ENCODE assay signal across 18 mouse cellular contexts in the genomic region with DNA sequence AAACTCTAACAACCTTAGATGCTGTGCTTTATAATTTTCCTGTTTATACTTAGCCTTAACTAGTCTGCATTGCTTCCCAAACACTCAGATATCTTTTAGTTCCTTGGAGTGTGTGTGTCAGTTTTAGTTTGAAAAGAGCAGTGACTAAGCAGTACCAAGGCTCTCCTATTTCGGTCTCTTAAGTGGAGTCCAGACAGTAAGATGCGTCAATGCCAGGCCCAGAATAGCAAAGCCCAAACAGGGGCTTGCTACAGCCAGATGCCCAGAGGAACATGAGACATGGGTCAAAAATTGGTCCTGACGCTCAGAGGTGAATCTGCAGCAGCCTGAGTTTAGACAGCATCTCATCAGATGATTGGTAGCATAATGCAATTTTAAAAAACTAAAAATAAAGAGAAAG. TPM values are rescaled to one million over a fixed set of nuclear protein-coding genes. Genes with fewer than 3 reads are reported as not detected.
DNase-seq lines count a peak whose midpoint lies in the region; ATAC-seq lines count a peak whose summit lies in the region.
"Had no signal": no experiment of that assay in that cellular context is flagged by ENCODE, and none has a peak within 500 bp of the region (broad histone marks: within the 10 kb centered on the region; RNA-seq: fewer than 3 reads in every experiment).

No protein-coding gene starts in this region.

- no peak overlapping the region for H3K4me2 ChIP-seq in heart, embryonic 12.5 days
- H3K4me2 ChIP-seq: embryonic facial prominence, embryonic 12.5 days; lung, embryonic 15.5 days; midbrain, embryonic 11.5 days had no signal

- no peaks in the 10 kb centered on the region for H3K9me3 ChIP-seq in heart, embryonic 12.5 days (replicated peaks)
- H3K9me3 ChIP-seq: embryonic facial prominence, embryonic 12.5 days; hindbrain, embryonic 10.5 days; lung, embryonic 15.5 days had no signal

- intact Hi-C loops in heart, postnatal 25 days (cut with DNase I), result loop anchor here (5.0 kb wide), 1 partner anchor 480 kb away; the partner anchor contains the start of gene Ccdc110

- DNase-seq in heart, adult 18-20 months, result peak; percentile 35 to 74
- peak; percentile 45 to 61 for DNase-seq in gastrocnemius, adult 8-10 months (ENCODE audit: low spot score in 2 of 2)
- DNase-seq in heart, adult 8-10 months (ENCODE audit: low spot score), result peak; percentile 44
- DNase-seq in heart, postnatal 25 days (ENCODE audit: low spot score), result peak; percentile 5
- no peak for DNase-seq in thymus, postnatal 10 days (ENCODE audit: low spot score in 2 of 2)
- DNase-seq in ovary, postnatal 36 days (ENCODE audit: low spot score), result no peak
- DNase-seq: cerebellum, adult 9-11 months; kidney, adult 11 months; thymus, postnatal 14 days had no signal

- no peaks in the 10 kb centered on the region for H3K36me3 ChIP-seq in heart, embryonic 12.5 days
- H3K36me3 ChIP-seq: embryonic facial prominence, embryonic 12.5 days; hindbrain, embryonic 10.5 days; lung, embryonic 15.5 days had no signal

- H3K27me3 ChIP-seq in heart, embryonic 12.5 days (replicated peaks), result no peaks in the 10 kb centered on the region
- H3K27me3 ChIP-seq: embryonic facial prominence, embryonic 12.5 days; lung, embryonic 15.5 days had no signal

- 43% methylated on average over 3 of the region's 3 CpGs for WGBS in heart, embryonic 12.5 days

- H3K9ac ChIP-seq in heart, embryonic 12.5 days, result no peak overlapping the region
- H3K9ac ChIP-seq: embryonic facial prominence, embryonic 12.5 days; liver, embryonic 14.5 days; lung, embryonic 15.5 days had no signal

- ATAC-seq in heart, embryonic 12.5 days (ENCODE audit: insufficient number of reproducible peaks, low FRiP score), result no peak
- ATAC-seq: forebrain, embryonic 14.5 days had no signal

- no peak overlapping the region for H3K27ac ChIP-seq in heart, embryonic 12.5 days (ENCODE audit: poor library complexity, severe bottlenecking)
- H3K27ac ChIP-seq: embryonic facial prominence, embryonic 12.5 days; hindbrain, embryonic 10.5 days; liver, embryonic 14.5 days; lung, embryonic 15.5 days had no signal

- no peak overlapping the region for H3K4me3 ChIP-seq in heart, embryonic 12.5 days
- H3K4me3 ChIP-seq: embryonic facial prominence, embryonic 12.5 days; erythroblast, embryonic 14.5 days; hindbrain, embryonic 10.5 days; lung, embryonic 15.5 days had no signal

- no peaks in the 10 kb centered on the region for H3K4me1 ChIP-seq in heart, embryonic 12.5 days (replicated peaks)
- H3K4me1 ChIP-seq: embryonic facial prominence, embryonic 12.5 days; hindbrain, embryonic 10.5 days; lung, embryonic 15.5 days had no signal

RNA-seq across cellular contexts. Expression of gene Tlr3, which starts 41.2 kb away (rescaled TPM):
- 1 to 10 TPM; 6.2 to 7.8 TPM for total RNA-seq in heart, adult 18-20 months (2021)
- 2.2 and 3.8 TPM in 2 replicates for polyA plus RNA-seq in heart, embryonic 12.5 days (2016; fragmentation: Nextera tagmentation; extraction: Ambion mirVana)
- 1 to 10 TPM in 2 of 4 experiments, under 1 TPM in 2; 0.68 to 1.3 (median 0.91) TPM for total RNA-seq in gastrocnemius, adult 8-10 months (2022)
- 1 to 10 TPM; 4.8 to 6.7 (median 5.3) TPM for total RNA-seq in heart, adult 8-10 months (2022)
- total RNA-seq in heart, postnatal 25 days (2021), result 1 to 10 TPM; 7.0 to 7.3 TPM
- total RNA-seq: monocyte, adult 5-6 weeks had no signal
- polyA plus RNA-seq: erythroblast, embryonic 14.5 days had no signal

RNA-seq across cellular contexts. Expression of gene Sorbs2, which starts 55.5 kb away (rescaled TPM):
- total RNA-seq in heart, adult 18-20 months (2021), result 100 to 1,000 TPM; 568 to 575 TPM
- polyA plus RNA-seq in heart, embryonic 12.5 days (2016; fragmentation: Nextera tagmentation; extraction: Ambion mirVana), result 458 and 494 TPM in 2 replicates
- 100 to 1,000 TPM in 1 of 4 experiments, 10 to 100 TPM in 3; 60.0 to 116 (median 75.8) TPM for total RNA-seq in gastrocnemius, adult 8-10 months (2022)
- total RNA-seq in heart, adult 8-10 months (2022), result 100 to 1,000 TPM; 587 to 749 (median 714) TPM
- total RNA-seq in heart, postnatal 25 days (2021), result 100 to 1,000 TPM; 572 to 611 TPM
- total RNA-seq: monocyte, adult 5-6 weeks had no signal

Comparison
In these comparisons a context has a peak if more than half of its experiments do, and no peak if none do; other contexts are left out.
1. DNase-seq: peak in heart, adult 18-20 months (2 of 2), gastrocnemius, adult 8-10 months (2 of 2), heart, adult 8-10 months (single experiment) and heart, postnatal 25 days (single experiment); none in thymus, postnatal 10 days (0 of 2) and ovary, postnatal 36 days (single experiment).
2. RNA of gene Sorbs2, which starts 55.5 kb away (total RNA-seq): 587 to 749 TPM in heart, adult 8-10 months, 572 to 611 TPM in heart, postnatal 25 days and 568 to 575 TPM in heart, adult 18-20 months; 60.0 to 116 TPM in gastrocnemius, adult 8-10 months; every median in the first group is over 4 times any median in the second.